Mouse (Mus musculus) heart, postnatal 0 days (tissue): ENCODE measurements around the gene Pih1d2. TPM values are rescaled to one million over a fixed set of nuclear protein-coding genes. Genes with fewer than 3 reads are reported as not detected.

ENCODE experiments used
- ATAC-seq: fragments of 200-750 bp; cut with Nextera tagmentation; 2 replicates; pipeline ENCODE4 v1.8.0; 2017; ENCODE audit warnings: low read depth, moderate number of reproducible peaks, moderate library complexity; ENCODE audit not compliant: insufficient read depth
- DNase-seq: peaks from one replicate; pipeline ENCODE4 v3.0.0-alpha.2; 2016; ENCODE audit warnings: low spot score
- H3K27ac ChIP-seq: fragments of 300-500 bp; sonication (generic); 2 replicates; pipeline ENCODE4 v1.5.1; 2014; ENCODE audit warnings: low read depth, mild to moderate bottlenecking
- H3K27me3 ChIP-seq: fragments of 300-500 bp; sonication (generic); 2 replicates; pipeline ENCODE4 v1.6.1; 2014; ENCODE audit warnings: low read length, mixed read lengths; ENCODE audit not compliant: control insufficient read depth, insufficient read depth
- H3K36me3 ChIP-seq: fragments of 300-500 bp; sonication (generic); replicated peaks from 2 replicates; pipeline ENCODE4 v1.6.1; 2014; ENCODE audit warnings: low read length, mixed read lengths; ENCODE audit not compliant: control insufficient read depth, insufficient read depth
- H3K4me1 ChIP-seq: fragments of 300-500 bp; sonication (generic); 2 replicates; pipeline ENCODE4 v1.6.1; 2014; ENCODE audit warnings: antibody characterized with exemption; ENCODE audit not compliant: control insufficient read depth, insufficient read depth
- H3K4me2 ChIP-seq: fragments of 300-500 bp; sonication (generic); 2 replicates; pipeline ENCODE4 v1.6.1; 2014; ENCODE audit warnings: low read depth, mild to moderate bottlenecking, low read length, moderate library complexity
- H3K4me3 ChIP-seq: fragments of 300-500 bp; sonication (generic); 2 replicates; pipeline ENCODE4 v1.5.1; 2014; ENCODE audit warnings: low read depth, low read length
- H3K9ac ChIP-seq: fragments of 300-500 bp; sonication (generic); replicated peaks from 2 replicates; pipeline ENCODE4 v1.6.1; 2014; ENCODE audit warnings: low read depth, low read length, mixed read lengths
- H3K9me3 ChIP-seq: fragments of 300-500 bp; sonication (generic); replicated peaks from 2 replicates; pipeline ENCODE4 v1.6.1; 2016; ENCODE audit warnings: low read length; ENCODE audit not compliant: control insufficient read depth
- CTCF ChIP-seq: IDR thresholded peaks from 2 replicates; pipeline ENCODE4 v1.5.1; 2016; ENCODE audit warnings: antibody characterized with exemption, control low read depth, low read depth
- EP300 ChIP-seq: IDR thresholded peaks from 2 replicates; pipeline ENCODE4 v1.6.1; 2016; ENCODE audit warnings: antibody characterized with exemption, low read depth
- WGBS: fragments of 180-500 bp; shearing (Covaris S2); extraction: QIAGEN DNeasy Blood & Tissue Kit; methylation state at CpG from one replicate; pipeline ENCODE4 v1.1.7; 2014; 5-methylcytosine and 5-hydroxymethylcytosine counted together
- polyA plus RNA-seq: library from polyadenylated mRNA; unstranded; fragments of >200 nt; fragmentation: Nextera tagmentation; extraction: Ambion mirVana; gene quantifications from 2 replicates; pipeline ENCODE4 v1.2.1, GENCODE M21; 2015
- total RNA-seq: library from RNA; depleted of rRNA; stranded (reverse); fragments of >200 nt; gene quantifications from 2 replicates; pipeline ENCODE4 v1.2.3, GENCODE M21; 2014; ENCODE audit warnings: low replicate concordance

The Pih1d2 gene
- total and polyA plus RNA-seq, 2 experiments from 2014 or later: 0.27 to 1.2 TPM

DNA sequence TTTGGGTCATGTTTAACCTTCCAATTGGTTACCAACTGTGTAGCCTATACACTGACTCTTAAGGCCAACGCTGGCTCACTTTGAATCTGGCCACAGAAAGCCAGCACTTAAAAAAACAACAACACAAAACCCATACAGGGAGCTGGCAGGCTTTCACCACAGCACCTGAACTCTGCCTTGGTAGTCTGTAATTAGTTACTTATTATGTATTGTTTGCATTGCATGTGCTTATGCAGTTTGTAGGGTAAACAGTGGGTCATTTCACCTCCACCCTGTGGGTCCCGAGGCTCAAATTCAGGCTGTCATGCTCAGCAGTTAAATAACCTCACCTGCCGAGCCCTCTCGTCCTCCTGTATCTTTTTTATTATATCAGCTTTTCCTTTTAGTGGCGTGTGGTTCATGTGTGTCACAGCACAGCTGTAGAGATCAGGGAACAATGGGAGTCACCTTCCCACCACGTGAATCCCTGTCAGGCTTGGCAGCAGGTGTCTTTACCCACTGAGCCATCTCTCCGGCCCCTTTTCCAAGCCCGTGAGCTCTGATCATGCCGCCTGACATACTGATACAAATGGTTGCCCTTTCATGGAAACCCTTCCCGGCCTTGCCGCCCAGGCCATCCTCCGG, 22.2 kb upstream of the Pih1d2 start:
- Histone ChIP-seq H3K4me1 (no peaks in the 10 kb centered on the region), H3K9ac (no peak overlapping the region), H3K9me3 (no peaks in the 10 kb centered on the region), H3K4me3 (no peak overlapping the region), H3K4me2 (no peak overlapping the region), H3K36me3 (peaks cover 50% of the 10 kb centered on the region), H3K27ac (no peak overlapping the region), H3K27me3 (no peaks in the 10 kb centered on the region)
- ATAC-seq: no peak
- 66% methylated on average over 12 of the region's 12 CpGs for WGBS
- no peak for TF ChIP-seq CTCF
- TF ChIP-seq EP300: no peak
- no peak for DNase-seq

DNA sequence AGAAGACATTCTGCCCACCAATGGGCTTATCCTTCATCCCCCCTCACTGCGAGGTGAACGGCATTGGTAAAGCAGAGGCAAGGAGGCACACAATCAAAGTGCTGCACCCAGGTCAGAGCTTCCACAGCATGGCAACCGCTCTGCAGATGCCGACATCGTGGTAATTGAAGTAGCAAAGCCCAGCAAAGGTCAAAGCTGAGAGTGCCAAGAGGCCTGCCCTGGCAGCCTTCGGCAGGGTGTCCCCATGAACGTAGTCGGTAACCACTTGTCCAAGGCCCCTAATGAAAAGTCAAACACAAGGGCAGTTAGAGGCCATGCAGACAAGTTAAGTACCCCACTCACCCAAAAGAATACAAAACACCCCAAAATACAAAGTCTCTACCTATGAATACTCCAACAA, 20.1 kb upstream of the Pih1d2 start:
- Histone ChIP-seq H3K27me3 (no peaks in the 10 kb centered on the region), H3K27ac (no peak overlapping the region), H3K4me2 (no peak overlapping the region), H3K36me3 (peaks cover 56% of the 10 kb centered on the region), H3K9me3 (no peaks in the 10 kb centered on the region), H3K4me3 (no peak overlapping the region), H3K9ac (no peak overlapping the region), H3K4me1 (peaks cover 5% of the 10 kb centered on the region)
- no peak for DNase-seq
- WGBS: 89% methylated on average over 8 of the region's 8 CpGs
- ATAC-seq: no peak
- TF ChIP-seq EP300: no peak
- no peak for TF ChIP-seq CTCF

DNA sequence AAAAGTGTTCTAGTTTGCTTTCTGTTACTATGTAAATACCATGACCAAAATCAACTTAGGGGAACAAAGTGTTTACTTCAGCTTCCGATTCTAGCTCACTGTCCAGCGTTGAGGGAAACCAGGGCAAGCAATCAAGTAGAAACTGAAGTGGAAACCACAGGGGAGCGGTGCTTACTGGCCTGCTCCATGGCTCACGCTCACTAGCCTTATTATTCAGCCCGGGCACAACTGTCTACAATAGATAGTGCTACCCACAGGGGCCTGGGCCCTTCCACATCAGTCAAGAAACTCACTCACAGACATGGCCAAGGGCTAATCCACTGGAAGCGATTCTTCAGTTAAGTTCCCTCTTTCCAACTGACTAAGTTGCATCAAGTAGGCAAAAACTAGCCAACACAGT, 15.6 kb upstream of the Pih1d2 start:
- peak; percentile 27 for DNase-seq
- no peak for TF ChIP-seq CTCF
- TF ChIP-seq EP300: no peak
- Histone ChIP-seq H3K9ac (peak overlapping the region; percentile 76), H3K36me3 (peaks cover 49% of the 10 kb centered on the region), H3K4me2 (peak overlapping the region; percentile 96), H3K9me3 (no peaks in the 10 kb centered on the region), H3K27me3 (no peaks in the 10 kb centered on the region), H3K4me1 (peaks cover 15% of the 10 kb centered on the region), H3K4me3 (peak overlapping the region; percentile 73), H3K27ac (peak overlapping the region; percentile 86)
- no peak for ATAC-seq
- WGBS: 39% methylated on average over 6 of the region's 6 CpGs

DNA sequence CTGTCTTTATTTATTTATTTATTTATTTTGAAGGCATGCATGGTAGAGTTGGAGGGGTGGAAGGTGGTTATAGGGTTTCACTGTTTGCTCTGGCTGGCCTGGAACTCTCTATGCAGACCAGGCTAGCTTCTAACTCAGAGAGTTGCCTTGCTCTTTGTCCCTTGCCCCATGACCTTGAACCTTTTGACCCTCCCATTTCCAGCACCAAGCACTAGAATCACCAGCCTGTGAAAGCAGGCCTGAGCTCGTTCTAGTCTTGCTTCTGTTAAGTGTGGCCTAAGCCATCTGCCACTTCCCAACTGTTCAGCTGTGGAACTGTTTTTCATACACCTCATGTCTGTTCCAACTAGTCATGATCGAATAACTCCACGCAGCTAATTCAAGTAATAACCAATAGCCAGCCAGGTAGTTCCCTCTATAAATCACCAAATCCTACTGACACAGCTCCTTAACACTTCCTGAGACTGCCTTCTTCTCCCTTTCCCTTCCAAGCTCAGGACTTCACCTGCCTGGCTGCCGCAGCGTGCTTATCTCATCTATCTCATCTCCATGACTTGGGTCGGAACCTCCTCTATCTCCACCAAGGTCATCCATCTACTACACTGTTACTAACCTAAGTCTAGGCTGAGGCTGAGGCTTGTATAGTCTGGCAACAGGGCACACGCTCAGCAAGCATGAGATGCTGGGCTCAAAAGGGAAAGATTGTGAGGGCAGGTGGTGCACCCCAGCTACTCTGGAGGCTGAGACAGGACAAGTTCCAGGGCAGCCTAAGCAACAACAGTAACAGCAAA, 14.9 kb upstream of the Pih1d2 start:
- H3K9ac ChIP-seq: peak overlapping the region; percentile 76
- H3K4me3 ChIP-seq: peak overlapping the region; percentile 73
- peak overlapping the region; percentile 96 for H3K4me2 ChIP-seq
- no peaks in the 10 kb centered on the region for H3K9me3 ChIP-seq
- ATAC-seq (no peak), DNase-seq (no peak)
- peak overlapping the region; percentile 86 for H3K27ac ChIP-seq
- peaks cover 45% of the 10 kb centered on the region for H3K36me3 ChIP-seq
- 46% methylated on average over 7 of the region's 7 CpGs for WGBS
- peaks cover 15% of the 10 kb centered on the region for H3K4me1 ChIP-seq
- no peak for TF ChIP-seq EP300
- TF ChIP-seq CTCF: no peak
- no peaks in the 10 kb centered on the region for H3K27me3 ChIP-seq

DNA sequence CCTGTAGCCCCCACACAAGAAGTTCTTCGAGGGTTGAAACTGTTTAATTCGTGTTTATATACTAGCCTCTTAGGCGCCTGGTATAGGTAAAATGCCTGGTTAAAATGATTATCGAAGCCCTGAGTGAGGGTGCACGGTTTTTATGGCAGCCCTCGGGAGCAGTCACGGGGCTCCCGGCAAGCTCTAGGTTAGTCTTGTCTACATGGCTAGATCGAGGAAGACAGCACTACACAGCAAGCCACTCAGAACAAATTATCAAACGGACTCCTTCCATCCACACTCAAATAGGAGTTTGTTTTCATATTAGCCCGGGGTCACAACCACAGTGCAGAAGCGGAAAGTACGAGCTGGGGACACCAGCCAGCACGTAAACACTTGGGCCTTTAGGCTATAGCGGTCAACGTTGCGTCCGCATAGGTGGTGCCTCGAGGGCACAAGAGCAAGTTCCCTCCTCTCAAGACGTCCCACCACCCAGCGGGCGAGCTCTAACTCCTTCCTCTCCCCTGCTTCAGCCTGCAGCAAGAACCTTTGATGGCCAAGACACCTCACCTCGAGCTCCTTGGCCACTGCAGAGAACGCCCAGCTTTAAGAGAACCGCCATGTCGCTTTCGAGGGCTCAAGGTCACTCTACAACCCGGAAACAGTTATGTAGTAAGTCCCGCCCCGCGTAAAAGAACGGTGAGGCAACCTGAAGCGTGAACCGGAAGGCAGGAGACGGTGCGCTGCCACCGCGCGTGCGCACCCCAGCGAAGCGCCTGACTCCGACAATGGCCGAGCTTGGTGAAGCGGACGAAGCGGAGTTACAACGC, 13.7 kb upstream of the Pih1d2 start, which contains the start of the genes Sdhd and Timm8b:
Gene Sdhd, minus strand, starts transcription at position 624 of the 809 bp plus-strand sequence.
Gene Timm8b, plus strand, starts transcription at position 722 of the 809 bp plus-strand sequence.
- DNase-seq (peak; percentile 97), ATAC-seq (peak; percentile 97)
- H3K27me3 ChIP-seq: no peaks in the 10 kb centered on the region
- H3K4me3 ChIP-seq: peak within 1 kb of the TSS; percentile 73
- TF ChIP-seq CTCF: no peak
- no peak for TF ChIP-seq EP300
- H3K9ac ChIP-seq: peak within 1 kb of the TSS; percentile 76
- H3K27ac ChIP-seq: peak within 1 kb of the TSS; percentile 86
- WGBS: under 1% methylated on average over 48 of the region's 48 CpGs
- no peaks in the 10 kb centered on the region for H3K9me3 ChIP-seq
- peak within 1 kb of the TSS; percentile 96 for H3K4me2 ChIP-seq
- H3K36me3 ChIP-seq: peaks cover 42% of the 10 kb centered on the region
- H3K4me1 ChIP-seq: peaks cover 15% of the 10 kb centered on the region
